Mouse (Mus musculus) limb, embryonic 15.5 days (tissue): ENCODE measurements around the gene Ntn4. TPM values are rescaled to one million over a fixed set of nuclear protein-coding genes. Genes with fewer than 3 reads are reported as not detected.

ENCODE experiments used
- ATAC-seq: fragments of 200-750 bp; cut with Nextera tagmentation; 2 replicates; pipeline ENCODE4 v1.8.0; 2017; ENCODE audit warnings: low read depth, moderate TSS enrichment; ENCODE audit not compliant: insufficient number of reproducible peaks, low FRiP score, low TSS enrichment
- H3K27ac ChIP-seq: fragments of 300-500 bp; sonication (generic); 2 replicates; pipeline ENCODE4 v1.5.1; 2015; ENCODE audit warnings: moderate library complexity, mild to moderate bottlenecking, inconsistent platforms
- H3K27me3 ChIP-seq: fragments of 300-500 bp; sonication (generic); 2 replicates; pipeline ENCODE4 v1.6.1; 2015; ENCODE audit warnings: inconsistent platforms
- H3K36me3 ChIP-seq: fragments of 300-500 bp; sonication (generic); 2 replicates; pipeline ENCODE4 v1.6.1; 2015; ENCODE audit warnings: inconsistent platforms
- H3K4me1 ChIP-seq: fragments of 300-500 bp; sonication (generic); 2 replicates; pipeline ENCODE4 v1.6.1; 2015; ENCODE audit warnings: inconsistent platforms
- H3K4me2 ChIP-seq: fragments of 300-500 bp; sonication (generic); 2 replicates; pipeline ENCODE4 v1.6.1; 2015; ENCODE audit warnings: mild to moderate bottlenecking, inconsistent platforms
- H3K4me3 ChIP-seq: fragments of 300-500 bp; sonication (generic); 2 replicates; pipeline ENCODE4 v1.5.1; 2015; ENCODE audit warnings: mild to moderate bottlenecking, inconsistent platforms
- H3K9ac ChIP-seq: fragments of 300-500 bp; sonication (generic); 2 replicates; pipeline ENCODE4 v1.6.1; 2015; ENCODE audit warnings: inconsistent platforms
- H3K9me3 ChIP-seq: fragments of 300-500 bp; sonication (generic); 2 replicates; pipeline ENCODE4 v1.6.1; 2016; ENCODE audit warnings: inconsistent platforms
- WGBS: fragments of 180-500 bp; shearing (Covaris S2); methylation state at CpG from one replicate; pipeline ENCODE4 v1.1.7; 2015; 5-methylcytosine and 5-hydroxymethylcytosine counted together
- polyA plus RNA-seq: library from polyadenylated mRNA; unstranded; fragments of >200 nt; fragmentation: Nextera tagmentation; extraction: Ambion mirVana; gene quantifications from 2 replicates; pipeline ENCODE4 v1.2.1, GENCODE M21; 2015

Ntn4 gene
- polyA plus RNA-seq, 1 experiment from 2014 or later = 1.2 TPM

DNA sequence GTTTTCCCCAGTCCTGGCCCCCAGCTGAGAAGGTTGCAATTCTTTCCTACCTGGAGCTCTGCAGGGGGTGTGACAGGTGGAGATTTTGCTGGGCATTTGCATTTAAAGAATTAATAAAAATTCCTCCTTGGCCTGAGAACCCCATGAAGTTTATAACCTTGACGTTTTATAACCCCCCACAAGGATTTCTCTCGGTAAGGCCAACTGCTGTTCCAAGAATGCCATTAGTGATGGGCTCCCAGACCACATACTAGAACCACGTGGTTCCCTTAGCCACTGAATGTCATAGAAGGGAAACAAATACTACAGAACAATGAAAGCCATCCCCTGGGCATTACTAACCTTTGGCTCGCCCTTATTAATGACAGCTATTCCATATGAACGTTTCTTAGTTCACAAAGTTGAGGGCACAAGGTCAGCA lies 136.3 kb downstream of the Ntn4 start:
- Histone ChIP-seq H3K27ac (no peak overlapping the region), H3K36me3 (no peaks in the 10 kb centered on the region), H3K9ac (no peak overlapping the region), H3K27me3 (no peaks in the 10 kb centered on the region), H3K9me3 (no peaks in the 10 kb centered on the region), H3K4me2 (no peak overlapping the region), H3K4me3 (no peak overlapping the region), H3K4me1 (peaks cover 6% of the 10 kb centered on the region; the same call in 1 of the 2 replicates)
- no peak for ATAC-seq
- WGBS = 14% methylated on average over 5 of the region's 5 CpGs

DNA sequence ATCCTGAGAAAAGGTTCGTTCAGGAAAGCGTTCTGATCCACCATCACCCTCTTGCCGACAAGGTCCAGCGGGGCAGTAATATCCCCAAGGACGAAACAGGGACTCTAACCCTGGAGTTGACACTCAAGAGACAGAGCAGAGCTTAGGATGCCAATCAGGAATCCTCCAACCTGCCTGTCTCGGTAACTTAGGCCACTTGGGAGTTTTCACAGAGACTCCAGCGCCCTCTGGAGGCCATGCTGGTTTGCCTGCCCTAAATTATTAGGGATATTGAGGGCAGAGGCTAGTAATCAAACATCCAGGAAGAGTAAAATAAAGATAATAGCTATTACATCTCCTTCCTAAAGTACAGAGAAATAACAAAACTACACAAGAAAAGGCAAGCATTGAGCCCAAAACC lies 136.9 kb downstream of the Ntn4 start:
- ATAC-seq = no peak

GRCm38 (mm10) chr10:93783216-93784013 lies 142.9 kb downstream of the Ntn4 start:
- Histone ChIP-seq H3K4me1 (no peaks in the 10 kb centered on the region), H3K36me3 (no peaks in the 10 kb centered on the region)
- WGBS = 67% methylated on average over 15 of the region's 15 CpGs

More for the DNA sequence above, 136.9 kb downstream of the Ntn4 start:
- WGBS = 47% methylated on average over 7 of the region's 7 CpGs
- Histone ChIP-seq H3K4me1 (peaks cover 6% of the 10 kb centered on the region; the same call in 1 of the 2 replicates), H3K9ac (no peak overlapping the region), H3K4me3 (no peak overlapping the region), H3K9me3 (no peaks in the 10 kb centered on the region), H3K27me3 (no peaks in the 10 kb centered on the region), H3K27ac (no peak overlapping the region), H3K4me2 (no peak overlapping the region), H3K36me3 (no peaks in the 10 kb centered on the region)

More at GRCm38 (mm10) chr10:93783216-93784013, 142.9 kb downstream of the Ntn4 start:
- H3K27me3 ChIP-seq = no peaks in the 10 kb centered on the region
- no peak overlapping the region for H3K4me2 ChIP-seq
- no peak overlapping the region for H3K4me3 ChIP-seq
- no peak overlapping the region for H3K9ac ChIP-seq
- no peak overlapping the region for H3K27ac ChIP-seq
- no peak for ATAC-seq
- no peaks in the 10 kb centered on the region for H3K9me3 ChIP-seq

Other genes starting within 250 kb of the Ntn4 start
- 191 and 198 TPM in 2 replicates for gene Lta4h, start 187.3 kb upstream of the Ntn4 start, polyA plus RNA-seq
- 2.0 and 3.9 TPM in 2 replicates for gene Hal, start 151.9 kb upstream of the Ntn4 start, polyA plus RNA-seq
- gene Amdhd1, start 100.6 kb upstream of the Ntn4 start, polyA plus RNA-seq = 0.22 and 0.24 TPM in 2 replicates
- 0.06 and 0.22 TPM in 2 replicates for gene Ccdc38, start 100.0 kb upstream of the Ntn4 start, polyA plus RNA-seq
- gene Snrpf, start 51.0 kb upstream of the Ntn4 start, polyA plus RNA-seq = 96.3 and 98.8 TPM in 2 replicates
- 0.52 and 0.95 TPM in 2 replicates for gene Usp44, start 190.9 kb downstream of the Ntn4 start, polyA plus RNA-seq